Mouse (Mus musculus) brain, embryonic 14.5 days (tissue): Measurements from ENCODE around the gene P4htm.

Source experiments
- CTCF ChIP-seq: fragments of 200-500 bp; IDR thresholded peaks from 2 replicates; pipeline ENCODE4 v1.5.1; 2012; ENCODE audit warnings: inconsistent platforms, mild to moderate bottlenecking, moderate library complexity, borderline replicate concordance; ENCODE audit not compliant: insufficient read depth, insufficient read length; ENCODE audit errors: extremely low read depth
- POLR2A ChIP-seq: fragments of 200-500 bp; IDR thresholded peaks from 2 replicates; pipeline ENCODE4 v1.6.1; 2012; ENCODE audit warnings: mild to moderate bottlenecking, inconsistent platforms, borderline replicate concordance; ENCODE audit not compliant: poor library complexity, insufficient read depth, insufficient read length, severe bottlenecking; ENCODE audit errors: extremely low read depth

GRCm38 (mm10) chr9:108568511-108568921 lies 29.0 kb downstream of the P4htm start:
- TF ChIP-seq POLR2A (no peak), CTCF (no peak)
